Mouse (Mus musculus) CH12.LX (cell line): ENCODE measurements around the gene Eef1a1. TPM values are rescaled to one million over a fixed set of nuclear protein-coding genes. Genes with fewer than 3 reads are reported as not detected.
A peak's percentile ranks its signal among the peaks of the same experiment; 100 is the strongest.
"Not testable (repeated sequence)": the region's sequence is repeated elsewhere in the genome, so short reads cannot be mapped to it uniquely, and the experiment has no call there.

Source experiments
- DNase-seq: peaks from one replicate; pipeline ENCODE4 v3.0.0-alpha.2; 2013; ENCODE audit errors: extremely low read depth
- H3K27ac ChIP-seq: 2 replicates; pipeline ENCODE4 v1.5.1; 2012; ENCODE audit warnings: low read depth, mild to moderate bottlenecking, control low read depth, moderate library complexity; ENCODE audit not compliant: insufficient read depth
- H3K27me3 ChIP-seq: replicated peaks from 2 replicates; pipeline ENCODE3; 2012; ENCODE audit warnings: inconsistent platforms
- H3K36me3 ChIP-seq, 2 experiments: replicated peaks in 1 of 2; 2 replicates each; pipeline versions ENCODE3 to v1.6.1; 2012; ENCODE audit warnings: inconsistent platforms in 1 of 2, low read length in 1 of 2, mild to moderate bottlenecking in 1 of 2, mixed read lengths in 1 of 2, moderate library complexity in 1 of 2; ENCODE audit not compliant: control insufficient read depth in 1 of 2, insufficient read depth in 1 of 2
- H3K4me1 ChIP-seq, 2 experiments: 2 replicates each; pipeline ENCODE4 v1.6.1; 2012; ENCODE audit warnings: inconsistent platforms in 1 of 2, moderate library complexity in 1 of 2; ENCODE audit not compliant: insufficient read depth in 2 of 2, control insufficient read depth in 1 of 2
- H3K4me2 ChIP-seq: 2 replicates; pipeline ENCODE4 v1.6.1; 2012; ENCODE audit warnings: low read depth, mild to moderate bottlenecking, control low read depth; ENCODE audit not compliant: poor library complexity, insufficient read depth, severe bottlenecking
- H3K4me3 ChIP-seq, 3 experiments: fragments of 150-350 bp in 1 of 3; sonication (generic) in 1 of 3; replicated peaks in 1 of 3; 2 replicates each; pipeline versions ENCODE3 to v1.5.1; 2011 to 2012; ENCODE audit warnings: low read depth in 2 of 3, low read length in 2 of 3, mild to moderate bottlenecking in 2 of 3, moderate library complexity in 2 of 3, control low read depth in 1 of 3, improper control_type of control experiment in 1 of 3, inconsistent platforms in 1 of 3, mixed read lengths in 1 of 3; ENCODE audit not compliant: poor library complexity in 1 of 3
- H3K79me2 ChIP-seq: replicated peaks from 2 replicates; pipeline ENCODE4 v1.6.1; 2012; ENCODE audit warnings: mild to moderate bottlenecking, moderate library complexity; ENCODE audit not compliant: control insufficient read depth, poor library complexity, insufficient read depth, severe bottlenecking; ENCODE audit errors: extremely low read depth
- H3K9ac ChIP-seq: 2 replicates; pipeline ENCODE4 v1.6.1; 2012; ENCODE audit warnings: low read depth, mild to moderate bottlenecking, control low read depth, moderate library complexity; ENCODE audit not compliant: insufficient read depth
- H3K9me3 ChIP-seq: replicated peaks from 2 replicates; pipeline ENCODE3; 2012; ENCODE audit warnings: low read length, inconsistent platforms, mixed read lengths
- BHLHE40 ChIP-seq: IDR thresholded peaks from 2 replicates; pipeline ENCODE4 v1.6.1; 2011; ENCODE audit warnings: mild to moderate bottlenecking, low read depth, low read length, improper control_type of control experiment
- GABPA ChIP-seq: IDR thresholded peaks from 2 replicates; pipeline ENCODE4 v1.6.1; 2012; ENCODE audit warnings: low read depth, low read length, improper control_type of control experiment, inconsistent platforms; ENCODE audit not compliant: insufficient replicate concordance
- HCFC1 ChIP-seq: IDR thresholded peaks from 2 replicates; pipeline ENCODE4 v1.6.1; 2012; ENCODE audit warnings: low read depth, mild to moderate bottlenecking, inconsistent platforms, low read length, improper control_type of control experiment
- MAX ChIP-seq: IDR thresholded peaks from 2 replicates; pipeline ENCODE4 v1.6.1; 2011; ENCODE audit warnings: low read length, improper control_type of control experiment
- MXI1 ChIP-seq: IDR thresholded peaks from 2 replicates; pipeline ENCODE4 v1.6.1; 2011; ENCODE audit warnings: mild to moderate bottlenecking, low read depth, low read length, improper control_type of control experiment
- MYC ChIP-seq: IDR thresholded peaks from 2 replicates; pipeline ENCODE4 v1.6.1; 2011; ENCODE audit warnings: low read depth, mild to moderate bottlenecking, improper control_type of control experiment, low read length
- NELFE ChIP-seq: IDR thresholded peaks from 2 replicates; pipeline ENCODE4 v1.6.1; 2011; ENCODE audit warnings: low read depth, low read length, improper control_type of control experiment
- RCOR1 ChIP-seq: conservative IDR thresholded peaks from 2 replicates; pipeline ENCODE4 v1.6.1; 2012; ENCODE audit warnings: low read depth, mild to moderate bottlenecking, inconsistent platforms, low read length, improper control_type of control experiment
- SIN3A ChIP-seq: IDR thresholded peaks from 2 replicates; pipeline ENCODE4 v1.6.1; 2012; ENCODE audit warnings: low read length, improper control_type of control experiment, inconsistent platforms
- USF1 ChIP-seq: IDR thresholded peaks from 2 replicates; pipeline ENCODE4 v1.6.1; 2014; ENCODE audit warnings: low read depth, mild to moderate bottlenecking, inconsistent platforms, low read length, improper control_type of control experiment
- USF2 ChIP-seq: conservative IDR thresholded peaks from 2 replicates; pipeline ENCODE4 v1.6.1; 2011; ENCODE audit warnings: low read depth, low read length, improper control_type of control experiment
- ZC3H11A ChIP-seq: IDR thresholded peaks from 2 replicates; pipeline ENCODE4 v1.6.1; 2012; ENCODE audit warnings: low read depth, mild to moderate bottlenecking, inconsistent platforms, low read length, improper control_type of control experiment
- ZKSCAN1 ChIP-seq: IDR thresholded peaks from 2 replicates; pipeline ENCODE4 v1.6.1; 2012; ENCODE audit warnings: low read depth, inconsistent platforms, low read length, improper control_type of control experiment, borderline replicate concordance
- dilution Hi-C: fragments of 300-500 bp; cut with MboI; formaldehyde crosslinking; loops from 2 replicates; pipeline ENCODE4 v1.14.3; 2020; ENCODE audit warnings: low sequenced_read_pairs; ENCODE audit not compliant: extremely low pct_unique_long_range_greater_than_20kb, extremely low pct_ligation_motif_present
- in situ Hi-C: fragments of 300-500 bp; cut with MboI; formaldehyde crosslinking; loops from 3 replicates; pipeline ENCODE4 v1.14.3; 2019; ENCODE audit warnings: low sequenced_read_pairs, low pct_ligation_motif_present, low pct_unique_long_range_greater_than_20kb, mixed read lengths
- polyA plus RNA-seq: library from polyadenylated mRNA; unstranded; fragments of >175 nt; gene quantifications from 2 replicates; pipeline ENCODE4 v1.2.1, GENCODE M21; 2012; ENCODE audit warnings: low read depth; ENCODE audit not compliant: insufficient read length
- total RNA-seq, 2 experiments: library from RNA; depleted of rRNA; stranded (reverse); fragments of 300-350 nt in 1 of 2; fragments of >200 nt in 1 of 2; gene quantifications; 2 replicates each; pipeline ENCODE4 v1.2.3; 2012 to 2014

The Eef1a1 gene
- total and polyA plus RNA-seq, 3 experiments = 12,362 to 21,026 (median 18,409) TPM

GRCm38 (mm10) chr9:78488021-78488420 is 930 bp downstream of the Eef1a1 start:
- H3K9me3 ChIP-seq, H3K79me2 ChIP-seq, H3K27me3 ChIP-seq, H3K36me3 ChIP-seq, in situ Hi-C loops, H3K9ac ChIP-seq, H3K4me3 ChIP-seq, DNase-seq, dilution Hi-C loops: not testable (repeated sequence)
- Histone ChIP-seq H3K4me2 (peak overlapping the region; percentile 69; the same call in 1 of the 2 replicates), H3K4me1 (peaks cover 13 to 57% of the 10 kb centered on the region in 2 experiments; a peak in 3 of 4 replicates), H3K27ac (peak overlapping the region; percentile 43; the same call in 1 of the 2 replicates)
- TF ChIP-seq MXI1 (0 out of 2 replicates have a peak, but pooled peaks have one; percentile 34), NELFE (peak; percentile 29; the same call in 1 of the 2 replicates), MAX (0 out of 2 replicates have a peak, but pooled peaks have one; percentile 9)

DNA sequence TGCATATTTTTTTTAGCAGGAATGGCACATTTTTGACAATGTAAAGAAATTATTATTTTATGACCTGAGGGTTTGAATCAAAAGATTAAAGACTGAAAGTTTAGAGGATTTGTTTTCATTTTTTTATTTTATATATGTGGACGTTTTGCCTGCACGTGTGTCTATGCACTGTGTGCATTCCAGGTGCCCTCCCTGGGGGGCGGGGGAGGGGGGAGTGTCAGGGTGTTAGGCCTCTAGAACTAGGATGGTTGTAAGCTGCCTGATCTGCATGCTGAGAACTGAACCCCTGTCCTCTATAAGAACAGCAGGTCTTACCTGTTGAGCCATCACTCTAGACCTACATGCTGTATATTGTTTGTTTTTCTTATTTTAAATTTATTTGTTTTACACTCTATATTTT is 4.3 kb downstream of the Eef1a1 start:
- dilution Hi-C loops = no loop called here
- peaks cover 7 to 38% of the 10 kb centered on the region in 2 experiments; a peak in 3 of 4 replicates for H3K4me1 ChIP-seq
- TF ChIP-seq ZC3H11A (no peak), BHLHE40 (peak; percentile 71)

GRCm38 (mm10) chr9:78482386-78482785 is 6.6 kb downstream of the Eef1a1 start:
- TF ChIP-seq ZKSCAN1 (no peak), HCFC1 (no peak), USF1 (no peak), RCOR1 (no peak), SIN3A (no peak), USF2 (no peak), GABPA (no peak), ZC3H11A (no peak), MYC (no peak)
- TF ChIP-seq, all 38 proteins: peak for 0
- peak overlapping the region; percentile 79 for H3K9ac ChIP-seq
- H3K27ac ChIP-seq = peak overlapping the region; percentile 68; the same call in 1 of the 2 replicates
- no peak for DNase-seq
- dilution Hi-C loops = no loop called here
- H3K79me2 ChIP-seq = peaks cover 30% of the 10 kb centered on the region
- in situ Hi-C loops = no loop called here
- H3K4me2 ChIP-seq = peak overlapping the region; percentile 60
- H3K36me3 ChIP-seq = peaks cover 29% of the 10 kb centered on the region in 2 experiments
- no peaks in the 10 kb centered on the region for H3K27me3 ChIP-seq
- peaks cover 0 to 31% of the 10 kb centered on the region in 2 experiments; a peak in 2 of 4 replicates for H3K4me1 ChIP-seq
- no peaks in the 10 kb centered on the region for H3K9me3 ChIP-seq
- H3K4me3 ChIP-seq = peak overlapping the region; percentile 73 to 77 (median 74)

More for the DNA sequence above, 4.3 kb downstream of the Eef1a1 start:
- H3K79me2 ChIP-seq = peaks cover 16% of the 10 kb centered on the region
- no peak for DNase-seq
- peaks cover 9 to 12% of the 10 kb centered on the region in 2 experiments for H3K36me3 ChIP-seq
- no peak overlapping the region for H3K9ac ChIP-seq
- no peaks in the 10 kb centered on the region for H3K27me3 ChIP-seq
- no peak overlapping the region for H3K4me3 ChIP-seq
- in situ Hi-C loops = no loop called here
- H3K4me2 ChIP-seq = no peak overlapping the region
- H3K9me3 ChIP-seq = no peaks in the 10 kb centered on the region
- H3K27ac ChIP-seq = no peak overlapping the region
